Mouse (Mus musculus) testis, postnatal 14 days (tissue): Measurements from ENCODE around the gene Pkig.

Experiments used
- DNase-seq: peaks from one replicate; pipeline ENCODE4 v3.0.0; 2021; ENCODE audit warnings: low spot score

Gene Pkig

DNA sequence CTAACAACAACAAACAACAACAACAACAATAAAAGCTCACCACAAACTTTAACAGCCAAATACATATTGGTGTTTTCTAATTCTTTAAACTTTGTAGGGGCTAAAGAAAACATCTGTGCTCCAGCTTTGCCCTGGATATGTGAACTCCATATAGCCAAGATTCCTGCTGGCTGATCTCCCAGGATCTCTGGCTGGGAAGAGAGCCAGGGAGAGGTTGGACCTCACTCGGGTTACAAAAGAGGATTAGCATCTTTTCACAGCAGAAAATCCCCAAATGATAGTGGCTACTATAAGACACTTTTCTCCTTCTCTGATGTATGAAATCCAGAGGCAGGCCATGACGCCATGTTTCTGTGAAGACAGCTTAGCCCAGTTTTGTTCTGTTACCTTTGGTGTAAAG is 98.5 kb downstream of the Pkig start:
- peak; percentile 45 for DNase-seq

DNA sequence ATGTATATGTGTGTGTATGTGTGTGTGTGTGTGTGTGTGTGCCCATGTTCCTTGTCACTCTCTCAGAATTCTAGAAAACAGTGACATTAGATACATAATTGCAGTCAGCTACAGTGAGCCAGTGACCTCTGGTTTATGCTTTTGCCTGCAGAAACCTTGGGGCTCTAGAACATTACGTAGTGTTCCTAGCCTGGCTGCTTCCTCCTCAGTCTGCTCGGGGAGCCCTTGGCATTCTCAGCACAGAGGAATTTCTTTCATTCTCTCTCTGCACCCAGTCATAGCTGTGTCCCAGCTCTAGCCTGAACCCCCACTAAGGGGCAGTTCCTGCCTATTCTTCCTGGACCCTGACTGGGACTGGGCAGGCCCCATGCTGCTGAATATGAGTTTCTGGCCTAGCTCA is 100.0 kb downstream of the Pkig start:
- DNase-seq: no peak

DNA sequence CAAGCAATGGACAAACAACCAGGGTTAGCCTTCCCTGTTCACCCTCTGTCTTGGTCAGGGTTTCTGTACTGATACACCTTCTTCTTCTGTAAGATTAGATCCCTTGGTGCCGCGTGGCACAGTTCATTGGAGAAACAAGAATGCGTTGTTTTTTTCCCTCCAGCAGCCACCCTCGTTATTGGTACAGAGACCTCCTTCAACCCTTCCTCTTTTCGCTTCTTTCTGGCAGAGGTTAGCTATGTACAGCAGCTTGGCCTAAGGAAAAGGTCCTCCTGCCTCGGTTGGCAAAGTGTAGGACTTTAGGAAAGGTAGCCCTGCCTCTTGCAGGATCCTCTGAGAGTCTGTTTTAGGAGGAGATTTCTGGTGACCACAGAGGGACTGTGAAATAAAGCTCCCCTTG is 102.4 kb downstream of the Pkig start:
- DNase-seq: no peak

DNA sequence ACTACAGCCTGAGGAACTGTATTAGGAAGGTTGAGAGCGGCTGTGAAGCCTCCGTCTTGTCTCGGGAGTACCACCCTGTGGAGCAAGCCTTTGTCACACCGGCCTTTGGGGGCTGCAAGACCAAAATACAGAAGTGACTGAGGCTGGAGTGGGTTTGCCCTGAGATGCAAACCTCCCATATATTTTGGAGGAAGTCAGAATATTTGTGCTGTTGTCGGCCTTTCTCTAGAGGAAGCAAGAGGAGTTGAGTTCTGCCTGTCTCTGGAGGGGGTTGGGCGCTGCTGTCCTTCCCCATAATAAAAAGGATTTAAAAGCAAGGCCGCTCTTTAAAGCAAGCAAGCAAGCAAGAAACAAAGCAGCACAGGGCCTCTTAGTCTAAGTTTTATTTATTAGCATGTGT is 103.2 kb downstream of the Pkig start:
- no peak for DNase-seq

DNA sequence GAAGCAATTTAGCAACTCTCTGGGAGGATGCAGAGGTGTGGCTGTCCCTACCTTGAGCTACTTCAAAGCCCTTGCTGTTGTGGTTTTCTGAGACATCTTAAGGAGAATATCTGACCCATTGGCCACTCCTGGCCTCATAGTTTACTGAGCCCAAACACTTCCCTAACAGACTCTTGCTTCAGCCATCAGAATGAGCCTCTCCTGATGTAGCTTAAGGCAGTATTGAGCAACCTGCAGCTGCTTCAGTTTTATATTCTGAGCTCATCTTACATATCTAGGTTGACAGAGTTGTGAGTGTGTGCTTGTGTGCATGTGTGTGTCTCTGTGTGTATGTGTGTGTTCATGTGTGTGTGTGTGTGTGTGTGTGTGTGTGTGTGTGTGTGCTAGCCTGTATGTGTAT is 108.1 kb downstream of the Pkig start:
- no peak for DNase-seq

DNA sequence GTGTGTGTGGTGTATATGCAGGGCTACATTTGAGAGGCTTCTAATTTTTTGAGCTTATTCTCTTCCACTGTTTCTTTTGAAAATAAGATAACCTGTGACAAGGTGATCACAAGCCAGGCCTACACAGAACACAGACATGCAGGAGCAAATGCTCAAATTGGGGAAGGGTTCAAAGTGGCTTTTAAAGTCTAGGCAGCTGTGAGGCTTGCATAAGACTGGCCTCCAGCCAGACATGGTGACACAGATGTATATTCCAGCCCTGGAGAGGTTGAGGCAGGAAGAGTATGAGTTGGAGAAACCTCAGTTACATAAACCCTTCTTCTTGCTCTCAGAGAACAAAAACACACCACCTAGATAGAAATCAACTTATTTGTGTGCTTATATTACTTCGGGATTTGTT is 108.7 kb downstream of the Pkig start:
- DNase-seq: no peak

DNA sequence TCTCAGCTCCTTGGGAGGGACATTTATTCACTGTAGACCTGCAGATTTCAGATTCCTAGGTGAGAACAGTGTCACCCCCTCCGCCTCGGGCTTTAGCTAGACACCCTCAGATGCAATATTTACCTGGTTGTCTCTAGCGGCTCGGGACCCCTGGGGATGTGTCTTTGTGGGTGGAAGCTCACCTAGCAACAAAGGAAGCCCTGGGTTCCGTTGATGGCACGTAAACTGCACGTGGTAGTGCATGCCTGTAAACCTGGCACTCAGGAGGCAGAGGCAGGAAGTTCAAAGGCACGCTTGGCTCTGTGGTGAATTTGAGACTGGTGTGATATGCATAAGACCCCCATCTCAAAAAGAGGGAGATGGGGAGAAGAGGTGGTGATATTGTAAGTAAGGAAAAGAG is 112.5 kb downstream of the Pkig start:
- no peak for DNase-seq
